ENCODE assay signal across 12 mouse cellular contexts in the genomic region with DNA sequence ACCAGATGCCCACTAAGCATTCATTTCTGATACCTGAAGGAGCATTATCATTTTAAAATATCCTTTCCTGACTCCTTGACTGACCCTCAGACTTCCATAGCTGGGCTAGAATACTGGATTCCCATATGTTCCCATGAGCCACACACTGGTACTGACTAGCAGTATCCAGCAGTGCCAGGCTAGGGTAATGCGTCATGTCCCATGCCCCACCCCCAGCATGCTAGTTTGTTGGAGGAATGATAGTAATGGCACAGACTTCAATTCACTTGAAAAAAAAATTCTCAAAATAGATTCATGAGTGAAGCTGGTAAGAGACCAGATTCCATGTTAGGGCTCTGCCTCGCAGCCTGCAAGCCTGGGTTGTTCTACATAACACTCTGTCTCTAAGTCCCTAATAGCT.
"Had no signal": no experiment of that assay in that cellular context is flagged by ENCODE, and none has a peak within 500 bp of the region (broad histone marks: within the 10 kb centered on the region; RNA-seq: fewer than 3 reads in every experiment).

No protein-coding gene starts in this region.

- H3K36me3 ChIP-seq: lung, embryonic 15.5 days; stomach, embryonic 15.5 days had no signal

- H3K27ac ChIP-seq: limb, embryonic 15.5 days; liver, embryonic 13.5 days; lung, embryonic 15.5 days; midbrain, embryonic 13.5 days; stomach, embryonic 15.5 days had no signal

- H3K9ac ChIP-seq: limb, embryonic 15.5 days; liver, embryonic 13.5 days; liver, postnatal 0 days; lung, embryonic 15.5 days; midbrain, embryonic 13.5 days; stomach, embryonic 15.5 days had no signal

- ATAC-seq: liver, postnatal 0 days; midbrain, embryonic 13.5 days had no signal

- H3K9me3 ChIP-seq: limb, embryonic 15.5 days; liver, embryonic 13.5 days; lung, embryonic 15.5 days; midbrain, embryonic 13.5 days; stomach, embryonic 15.5 days had no signal

- H3K4me3 ChIP-seq: left cerebral cortex, adult 2 months; limb, embryonic 15.5 days; liver, embryonic 13.5 days; lung, embryonic 15.5 days; midbrain, embryonic 13.5 days; stomach, embryonic 15.5 days had no signal

- H3K27me3 ChIP-seq: limb, embryonic 15.5 days; liver, embryonic 13.5 days; lung, embryonic 15.5 days; midbrain, embryonic 13.5 days; stomach, embryonic 15.5 days had no signal

- H3K4me1 ChIP-seq: limb, embryonic 15.5 days; lung, embryonic 15.5 days; midbrain, embryonic 13.5 days; stomach, embryonic 15.5 days had no signal

- DNase-seq: kidney, postnatal 10 days; kidney, postnatal 4 days; liver, embryonic 13.5 days; liver, postnatal 0 days; right cerebral cortex, postnatal 14 days; thymus, adult 2 months; thymus, postnatal 25 days had no signal

- H3K4me2 ChIP-seq: limb, embryonic 15.5 days; liver, embryonic 13.5 days; lung, embryonic 15.5 days; midbrain, embryonic 13.5 days; stomach, embryonic 15.5 days had no signal
